Mouse (Mus musculus): ENCODE results near the gene Mrrf. TPM values are rescaled to one million over a fixed set of nuclear protein-coding genes. Genes with fewer than 3 reads are reported as not detected.

Gene Mrrf
- polyA plus RNA-seq, 2 experiments from 2014 or later: 11.5 to 14.9 TPM

DNA sequence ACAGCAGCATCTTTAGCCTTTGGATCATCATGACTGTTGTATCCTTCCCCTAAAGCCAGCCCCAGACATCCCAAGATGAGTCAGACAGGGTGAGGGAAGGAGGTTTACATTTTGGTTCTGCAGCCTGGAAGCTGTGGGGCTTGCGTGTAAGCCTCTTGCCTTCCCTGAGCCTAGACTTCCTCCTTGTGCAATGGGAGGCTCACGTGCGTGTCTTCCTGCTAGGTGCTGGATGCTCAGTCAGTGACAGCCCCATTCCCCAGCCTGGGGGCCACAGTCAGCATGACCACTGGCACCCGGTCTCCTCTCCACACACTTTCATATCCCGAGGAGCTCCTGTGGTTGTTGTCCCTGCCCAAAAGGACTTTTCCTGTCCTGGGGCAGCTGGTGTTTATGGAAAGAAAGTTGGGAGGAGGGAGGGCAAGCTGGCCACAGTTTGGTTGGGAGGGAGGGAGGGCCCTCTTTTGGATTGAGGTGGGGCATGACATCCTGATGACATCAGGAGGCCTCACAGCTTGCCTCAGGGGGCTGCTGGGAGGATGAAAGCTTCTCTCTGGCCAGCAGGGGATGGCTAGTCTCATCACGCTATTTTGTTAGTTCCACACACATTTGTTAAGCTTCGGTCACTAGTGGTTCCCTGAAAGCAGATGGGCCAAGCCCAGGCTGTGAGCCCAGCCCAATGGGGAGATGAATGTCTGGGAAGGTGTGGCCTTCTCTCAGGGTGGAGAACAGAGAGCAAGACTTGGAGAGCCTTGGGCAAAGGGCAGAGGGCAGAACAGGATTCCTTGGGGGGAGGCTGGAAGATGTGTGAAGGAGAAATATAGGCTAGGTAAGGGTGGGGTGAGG lies 98.6 kb downstream of the Mrrf start:
- ATAC-seq: no peak

DNA sequence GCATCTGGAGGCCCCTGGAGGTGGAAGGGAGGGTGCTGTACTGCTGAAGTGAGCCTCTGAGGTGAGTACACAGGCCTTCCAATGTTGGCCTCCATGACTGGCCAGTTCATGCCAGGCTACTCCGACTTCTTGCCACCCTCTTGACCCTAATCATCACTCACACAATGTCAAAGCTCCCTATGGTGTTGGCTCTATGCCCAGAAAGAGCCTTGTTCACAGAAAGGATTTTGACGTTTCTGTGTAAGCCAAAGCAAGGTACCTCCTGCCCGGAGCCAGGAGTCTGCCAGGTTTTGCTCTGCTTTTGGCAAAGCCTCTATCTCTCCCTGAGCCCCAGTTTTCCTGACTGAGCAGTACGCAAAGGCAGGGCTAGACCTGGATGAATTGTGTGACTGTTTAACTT lies 99.7 kb downstream of the Mrrf start:
- no peak for ATAC-seq

DNA sequence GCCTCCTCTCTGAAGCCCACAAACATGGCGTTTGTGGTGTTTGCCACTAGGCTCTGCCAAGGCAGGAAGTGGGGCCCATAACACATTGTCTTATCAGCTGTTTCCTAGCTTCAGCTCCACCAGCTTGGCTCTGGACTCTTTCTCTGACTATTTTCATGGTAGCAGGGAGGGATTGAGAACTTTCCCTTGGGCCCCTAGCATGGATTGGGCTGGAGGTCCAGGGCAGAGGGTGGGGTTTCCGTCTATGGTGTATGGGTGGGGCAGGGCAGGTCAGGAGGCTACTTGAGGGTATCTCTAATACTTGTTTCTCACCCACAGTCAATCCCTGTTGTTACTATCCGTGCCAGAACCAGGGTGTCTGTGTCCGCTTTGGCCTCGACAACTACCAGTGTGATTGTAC lies 100.7 kb downstream of the Mrrf start:
- ATAC-seq: no peak

DNA sequence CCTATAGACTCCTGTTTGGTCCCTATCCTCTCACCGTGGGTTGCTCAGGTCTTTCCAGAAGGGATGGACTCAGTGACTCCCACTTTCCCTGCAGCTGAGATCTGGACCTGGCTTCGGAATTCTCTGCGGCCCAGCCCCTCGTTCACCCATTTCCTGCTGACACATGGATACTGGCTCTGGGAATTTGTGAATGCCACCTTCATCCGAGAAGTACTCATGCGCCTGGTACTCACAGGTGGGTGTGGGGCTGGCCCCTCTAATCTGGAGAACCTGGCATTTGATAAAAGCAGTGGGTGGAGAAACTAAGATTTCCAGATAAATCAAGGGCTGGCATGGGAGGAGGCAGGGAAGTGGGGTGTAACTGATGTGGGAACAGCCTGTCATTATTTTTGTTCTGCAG lies 101.4 kb downstream of the Mrrf start:
- no peak for ATAC-seq

DNA sequence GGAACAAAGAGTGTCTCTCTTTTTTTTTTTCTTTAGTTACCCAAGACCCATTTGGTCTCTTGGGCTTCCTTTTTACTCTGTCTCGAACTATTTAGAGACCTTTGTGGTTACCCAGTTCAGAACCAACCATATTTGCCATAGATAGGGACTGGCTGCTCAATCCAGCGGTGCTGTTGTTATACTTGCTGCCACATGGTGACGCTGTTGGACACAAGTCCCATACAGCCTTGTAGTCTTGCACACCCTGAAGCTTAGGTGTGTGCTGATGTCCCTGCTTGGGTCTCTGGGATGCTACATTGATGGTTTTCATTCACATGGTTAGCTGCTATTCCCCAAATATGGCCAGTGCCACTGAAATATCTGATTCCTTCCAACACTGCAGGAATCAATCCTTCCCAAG lies 102.3 kb downstream of the Mrrf start:
- no peak for ATAC-seq

DNA sequence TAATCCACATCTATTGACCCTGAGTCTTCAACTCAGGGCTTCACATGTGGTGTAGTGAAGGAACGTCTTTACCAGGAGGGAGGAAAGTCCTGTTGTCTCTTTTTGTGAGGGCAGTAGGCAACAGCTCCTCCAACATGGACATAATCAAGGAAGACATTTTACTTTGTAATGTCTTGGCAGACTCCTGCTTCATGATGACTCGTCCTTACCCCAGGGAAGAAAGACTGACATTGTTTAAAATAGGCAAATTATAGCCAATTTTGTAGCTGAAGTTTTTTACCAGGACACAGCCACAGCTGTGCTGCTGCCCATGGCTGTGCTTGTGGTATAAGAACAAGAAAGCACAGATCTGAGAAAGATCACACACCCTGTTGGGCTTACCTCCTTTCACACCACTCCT lies 102.8 kb downstream of the Mrrf start:
- ATAC-seq: no peak

Other genes starting within 250 kb of the Mrrf start
- gene Ttll11, start 156.5 kb upstream of the Mrrf start, polyA plus RNA-seq (2017; shearing (Covaris generic)): not detected
- gene Ndufa8, start 87.0 kb upstream of the Mrrf start, polyA plus RNA-seq (2017; shearing (Covaris generic)): 100 to 1,000 TPM; 177 to 185 TPM
- gene Morn5, start 86.9 kb upstream of the Mrrf start, polyA plus RNA-seq (2017; shearing (Covaris generic)): not detected
- gene Lhx6, start 31.0 kb upstream of the Mrrf start, polyA plus RNA-seq (2017; shearing (Covaris generic)): not detected
- gene Rbm18, start 384 bp downstream of the Mrrf start, polyA plus RNA-seq (2017; shearing (Covaris generic)): 10 to 100 TPM; 50.5 to 61.5 TPM
- gene Ptgs1, start 94.0 kb downstream of the Mrrf start, polyA plus RNA-seq (2017; shearing (Covaris generic)): 1 to 10 TPM; 1.2 to 2.9 TPM
- under 1 TPM in 1 of 2 experiments, not detected in 1; 0.11 TPM for gene Olfr338, start 237.1 kb downstream of the Mrrf start, polyA plus RNA-seq (2017; shearing (Covaris generic))